Mouse (Mus musculus) midbrain, embryonic 11.5 days (tissue): ENCODE results near the gene Nfkb1. TPM values are rescaled to one million over a fixed set of nuclear protein-coding genes. Genes with fewer than 3 reads are reported as not detected.

Experiments used
- ATAC-seq: fragments of 200-750 bp; cut with Nextera tagmentation; 2 replicates; pipeline ENCODE4 v1.8.0; 2017; ENCODE audit warnings: moderate TSS enrichment, moderate library complexity; ENCODE audit not compliant: low FRiP score
- DNase-seq: peaks from one replicate; pipeline ENCODE4 v3.0.0; 2015; ENCODE audit warnings: low spot score; ENCODE audit errors: missing footprints
- H3K27ac ChIP-seq: fragments of 300-500 bp; sonication (generic); 2 replicates; pipeline ENCODE4 v1.5.1; 2014; ENCODE audit warnings: low read depth, low read length
- H3K27me3 ChIP-seq: fragments of 300-500 bp; sonication (generic); 2 replicates; pipeline ENCODE4 v1.6.1; 2014; ENCODE audit warnings: mild to moderate bottlenecking, low read length, moderate library complexity, mixed read lengths; ENCODE audit not compliant: control insufficient read depth, insufficient read depth
- H3K36me3 ChIP-seq: fragments of 300-500 bp; sonication (generic); 2 replicates; pipeline ENCODE4 v1.6.1; 2014; ENCODE audit warnings: mild to moderate bottlenecking, low read length, moderate library complexity, mixed read lengths; ENCODE audit not compliant: control insufficient read depth, insufficient read depth
- H3K4me1 ChIP-seq: fragments of 300-500 bp; sonication (generic); 2 replicates; pipeline ENCODE4 v1.6.1; 2014; ENCODE audit warnings: low read length; ENCODE audit not compliant: control insufficient read depth, insufficient read depth
- H3K4me2 ChIP-seq: fragments of 300-500 bp; sonication (generic); 2 replicates; pipeline ENCODE4 v1.6.1; 2014; ENCODE audit warnings: mild to moderate bottlenecking, moderate library complexity
- H3K4me3 ChIP-seq: fragments of 300-500 bp; sonication (generic); 2 replicates; pipeline ENCODE4 v1.5.1; 2014; ENCODE audit warnings: low read depth, low read length
- H3K9ac ChIP-seq: fragments of 300-500 bp; sonication (generic); 2 replicates; pipeline ENCODE4 v1.6.1; 2014; ENCODE audit warnings: low read length
- H3K9me3 ChIP-seq: fragments of 300-500 bp; sonication (generic); 2 replicates; pipeline ENCODE4 v1.6.1; 2016; ENCODE audit warnings: low read length; ENCODE audit not compliant: control insufficient read depth
- WGBS: fragments of 180-500 bp; shearing (Covaris S2); extraction: QIAGEN DNeasy Blood & Tissue Kit; methylation state at CpG from one replicate; pipeline ENCODE4 v1.1.7; 2014; 5-methylcytosine and 5-hydroxymethylcytosine counted together
- polyA plus RNA-seq: library from polyadenylated mRNA; unstranded; fragments of >200 nt; fragmentation: Nextera tagmentation; extraction: Ambion mirVana; gene quantifications from 2 replicates; pipeline ENCODE4 v1.2.1, GENCODE M21; 2014

Nfkb1 gene
- polyA plus RNA-seq, 1 experiment from 2014 or later: 10.8 TPM

GRCm38 (mm10) chr3:135564706-135565105, 126.6 kb downstream of the Nfkb1 start:
- Histone ChIP-seq H3K4me3 (no peak overlapping the region), H3K36me3 (no peaks in the 10 kb centered on the region), H3K4me2 (no peak overlapping the region), H3K27ac (no peak overlapping the region), H3K9me3 (no peaks in the 10 kb centered on the region), H3K27me3 (no peaks in the 10 kb centered on the region), H3K4me1 (no peaks in the 10 kb centered on the region), H3K9ac (no peak overlapping the region)
- no peak for ATAC-seq
- 92% methylated on average over 9 of the region's 9 CpGs for WGBS
- DNase-seq: no peak

- Histone ChIP-seq H3K4me2 (no peak overlapping the region), H3K9ac (no peak overlapping the region), H3K9me3 (no peaks in the 10 kb centered on the region), H3K4me1 (no peaks in the 10 kb centered on the region), H3K27me3 (no peaks in the 10 kb centered on the region), H3K4me3 (no peak overlapping the region), H3K27ac (no peak overlapping the region), H3K36me3 (no peaks in the 10 kb centered on the region)
- ATAC-seq (no peak), DNase-seq (no peak)
- 91% methylated on average over 17 of the region's 17 CpGs for WGBS
Measured at GRCm38 (mm10) chr3:135563163-135563689, 128.1 kb downstream of the Nfkb1 start.

DNA sequence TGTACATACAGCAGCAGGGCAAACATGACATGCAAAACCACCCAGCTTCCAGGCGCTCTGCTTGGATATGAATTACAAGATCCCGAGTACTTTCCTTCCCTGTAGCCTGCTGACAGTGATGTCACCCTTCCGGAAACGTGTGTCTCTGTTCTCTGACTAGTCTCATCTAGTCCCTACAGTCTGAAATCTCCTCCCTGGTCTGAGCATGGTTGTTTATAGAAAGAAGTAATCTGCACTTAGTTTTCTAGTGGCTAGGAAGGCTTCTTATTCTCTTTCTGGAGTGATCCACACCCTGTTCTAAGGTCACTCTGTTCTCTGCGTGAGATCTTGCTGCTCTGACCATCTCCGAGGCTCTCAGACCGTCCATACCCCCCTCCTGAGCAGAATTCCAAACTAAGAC, 129.3 kb downstream of the Nfkb1 start:
- H3K4me2 ChIP-seq: no peak overlapping the region
- H3K36me3 ChIP-seq: no peaks in the 10 kb centered on the region
- ATAC-seq (no peak), DNase-seq (no peak)
- H3K9ac ChIP-seq: no peak overlapping the region
- WGBS: 83% methylated on average over 7 of the region's 7 CpGs
- no peak overlapping the region for H3K4me3 ChIP-seq
- no peaks in the 10 kb centered on the region for H3K27me3 ChIP-seq
- no peaks in the 10 kb centered on the region for H3K9me3 ChIP-seq
- no peaks in the 10 kb centered on the region for H3K4me1 ChIP-seq
- no peak overlapping the region for H3K27ac ChIP-seq

GRCm38 (mm10) chr3:135556851-135557662, 134.3 kb downstream of the Nfkb1 start:
- H3K4me2 ChIP-seq: no peak overlapping the region
- H3K9me3 ChIP-seq: no peaks in the 10 kb centered on the region
- no peak overlapping the region for H3K27ac ChIP-seq
- H3K36me3 ChIP-seq: no peaks in the 10 kb centered on the region
- WGBS: 89% methylated on average over 12 of the region's 12 CpGs
- H3K27me3 ChIP-seq: no peaks in the 10 kb centered on the region
- no peak overlapping the region for H3K4me3 ChIP-seq
- DNase-seq: no peak
- no peak for ATAC-seq
- no peaks in the 10 kb centered on the region for H3K4me1 ChIP-seq
- H3K9ac ChIP-seq: no peak overlapping the region

DNA sequence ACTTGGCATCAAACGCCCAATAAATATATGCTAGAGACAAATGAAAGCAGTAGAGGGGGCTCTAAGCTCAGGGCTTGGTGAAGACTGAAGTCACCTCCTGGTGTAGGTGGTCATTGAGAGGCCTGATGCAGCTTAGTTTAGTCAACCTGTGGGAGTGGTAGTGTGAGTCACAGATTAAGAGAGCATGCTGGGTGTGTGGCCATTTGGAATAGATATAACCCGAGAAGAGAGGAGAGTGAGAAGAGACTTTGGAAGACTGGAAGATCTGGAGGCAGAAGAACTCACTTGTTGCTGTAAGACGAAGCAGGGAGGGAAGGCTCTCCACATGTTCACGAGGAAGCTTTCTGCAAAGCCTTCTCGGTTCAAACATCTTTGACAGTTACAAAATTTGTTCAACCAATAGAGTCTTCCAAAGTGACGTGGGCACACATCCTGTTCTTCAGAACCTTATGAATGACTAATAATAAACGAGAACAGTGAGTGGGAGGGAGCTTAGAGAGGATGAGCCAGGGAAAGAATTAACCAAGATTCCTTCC, 135.2 kb downstream of the Nfkb1 start:
- H3K27ac ChIP-seq: no peak overlapping the region
- WGBS: 74% methylated on average over 7 of the region's 7 CpGs
- no peaks in the 10 kb centered on the region for H3K27me3 ChIP-seq
- no peak overlapping the region for H3K4me3 ChIP-seq
- DNase-seq (no peak), ATAC-seq (no peak)
- H3K4me2 ChIP-seq: no peak overlapping the region
- no peaks in the 10 kb centered on the region for H3K9me3 ChIP-seq
- no peaks in the 10 kb centered on the region for H3K4me1 ChIP-seq
- no peaks in the 10 kb centered on the region for H3K36me3 ChIP-seq
- H3K9ac ChIP-seq: no peak overlapping the region

DNA sequence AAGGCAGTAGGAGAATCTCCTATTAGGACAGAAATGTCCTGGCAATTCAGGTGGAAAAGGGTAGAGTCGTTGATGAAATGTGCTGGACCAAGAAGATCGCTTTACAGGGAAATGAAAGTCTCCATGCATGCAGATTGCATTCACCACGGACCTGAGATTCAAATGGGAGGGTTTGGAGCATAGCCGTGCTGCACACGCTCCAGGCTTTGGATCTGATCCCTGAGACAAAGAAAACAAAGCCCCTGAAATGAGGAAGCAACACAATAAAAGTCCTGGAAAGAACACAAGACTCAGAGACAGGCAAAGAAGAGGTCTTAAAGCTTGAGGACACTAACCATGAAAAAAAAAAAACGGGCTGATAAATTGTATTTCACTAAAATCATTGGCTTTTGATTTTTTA, 136.2 kb downstream of the Nfkb1 start:
- ATAC-seq (no peak), DNase-seq (no peak)
- H3K9ac ChIP-seq: no peak overlapping the region
- 59% methylated on average over 6 of the region's 6 CpGs for WGBS
- no peak overlapping the region for H3K27ac ChIP-seq
- no peaks in the 10 kb centered on the region for H3K9me3 ChIP-seq
- H3K27me3 ChIP-seq: no peaks in the 10 kb centered on the region
- no peak overlapping the region for H3K4me3 ChIP-seq
- H3K4me2 ChIP-seq: no peak overlapping the region
- H3K36me3 ChIP-seq: no peaks in the 10 kb centered on the region
- no peaks in the 10 kb centered on the region for H3K4me1 ChIP-seq

GRCm38 (mm10) chr3:135552874-135553273, 138.5 kb downstream of the Nfkb1 start:
- no peak overlapping the region for H3K27ac ChIP-seq
- no peaks in the 10 kb centered on the region for H3K27me3 ChIP-seq
- no peak for ATAC-seq
- DNase-seq: no peak
- H3K4me2 ChIP-seq: no peak overlapping the region
- H3K4me1 ChIP-seq: no peaks in the 10 kb centered on the region
- H3K4me3 ChIP-seq: no peak overlapping the region
- WGBS: 78% methylated on average over 5 of the region's 5 CpGs
- H3K9ac ChIP-seq: no peak overlapping the region
- no peaks in the 10 kb centered on the region for H3K9me3 ChIP-seq
- H3K36me3 ChIP-seq: no peaks in the 10 kb centered on the region

DNA sequence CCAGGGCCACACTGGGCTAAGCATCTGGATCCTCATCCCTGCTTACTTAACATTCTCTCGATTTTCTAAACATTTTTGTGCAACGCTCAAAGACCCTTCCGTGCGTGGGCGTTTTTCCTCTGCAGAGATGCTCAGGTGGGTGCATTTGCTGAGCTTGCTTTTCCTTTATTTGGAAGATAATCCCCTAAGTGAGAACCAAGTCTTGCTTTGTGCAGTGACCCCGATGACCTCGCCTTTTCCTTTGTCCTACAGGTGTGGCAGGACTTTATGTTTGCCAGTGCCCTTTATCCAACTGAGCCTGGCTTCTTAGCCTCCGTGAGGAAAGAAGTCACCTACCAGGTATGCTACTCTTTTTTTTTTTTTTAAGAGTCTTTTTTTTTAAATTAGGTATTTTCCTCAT, 144.0 kb downstream of the Nfkb1 start:
- ATAC-seq (no peak), DNase-seq (no peak)
- Histone ChIP-seq H3K27me3 (no peaks in the 10 kb centered on the region), H3K4me1 (no peaks in the 10 kb centered on the region), H3K9me3 (no peaks in the 10 kb centered on the region), H3K36me3 (no peaks in the 10 kb centered on the region), H3K27ac (no peak overlapping the region), H3K9ac (no peak overlapping the region), H3K4me2 (no peak overlapping the region), H3K4me3 (no peak overlapping the region)
- WGBS: 60% methylated on average over 8 of the region's 8 CpGs

- Histone ChIP-seq H3K4me1 (no peaks in the 10 kb centered on the region), H3K9me3 (no peaks in the 10 kb centered on the region), H3K4me2 (no peak overlapping the region), H3K27ac (no peak overlapping the region), H3K4me3 (no peak overlapping the region), H3K27me3 (no peaks in the 10 kb centered on the region), H3K9ac (no peak overlapping the region), H3K36me3 (no peaks in the 10 kb centered on the region)
- 69% methylated on average over 13 of the region's 13 CpGs for WGBS
- ATAC-seq (no peak), DNase-seq (no peak)
Measured at GRCm38 (mm10) chr3:135546212-135546923, 145.0 kb downstream of the Nfkb1 start.
